Mouse (Mus musculus) brain, embryonic 14.5 days (tissue): Measurements from ENCODE around the gene Hba-x.

ENCODE experiments used
- CTCF ChIP-seq: fragments of 200-500 bp; IDR thresholded peaks from 2 replicates; pipeline ENCODE4 v1.5.1; 2012; ENCODE audit warnings: inconsistent platforms, mild to moderate bottlenecking, moderate library complexity, borderline replicate concordance; ENCODE audit not compliant: insufficient read depth, insufficient read length; ENCODE audit errors: extremely low read depth
- POLR2A ChIP-seq: fragments of 200-500 bp; IDR thresholded peaks from 2 replicates; pipeline ENCODE4 v1.6.1; 2012; ENCODE audit warnings: mild to moderate bottlenecking, inconsistent platforms, borderline replicate concordance; ENCODE audit not compliant: poor library complexity, insufficient read depth, insufficient read length, severe bottlenecking; ENCODE audit errors: extremely low read depth

GRCm38 (mm10) chr11:32231125-32231524 is 45.1 kb upstream of the Hba-x start:
- no peak for TF ChIP-seq CTCF
- no peak for TF ChIP-seq POLR2A
